Mouse (Mus musculus) left cerebral cortex, adult 2 months (tissue): ENCODE data around the gene Cdc14a. TPM values are rescaled to one million over a fixed set of nuclear protein-coding genes. Genes with fewer than 3 reads are reported as not detected.
"Not testable (repeated sequence)": the region's sequence is repeated elsewhere in the genome, so short reads cannot be mapped to it uniquely, and the experiment has no call there.

ENCODE experiments used
- DNase-seq, 2 experiments: peaks; one replicate each; pipeline ENCODE4 v3.0.0; 2021 to 2022; ENCODE audit warnings: low spot score in 2 of 2, mixed read lengths in 1 of 2; ENCODE audit errors: extremely low spot score in 1 of 2
- H3K27ac ChIP-seq: fragments of 200-600 bp; 2 replicates; pipeline ENCODE4 v1.8.1; 2022
- H3K4me3 ChIP-seq: fragments of 200-600 bp; 2 replicates; pipeline ENCODE4 v1.8.1; 2022
- CTCF ChIP-seq: fragments of 200-600 bp; IDR thresholded peaks from 2 replicates; pipeline ENCODE4 v1.8.1; 2022; ENCODE audit warnings: antibody characterized with exemption, mild to moderate bottlenecking, moderate library complexity
- intact Hi-C: fragments of 180-260 bp; cut with DNase I; formaldehyde crosslinking; loops from one replicate; pipeline ENCODE4 v1.15.1; 2025
- total RNA-seq, 2 experiments: library from RNA; stranded (reverse); gene quantifications; 2 replicates each; pipeline ENCODE4 v1.2.3; 2021

The Cdc14a gene
- total RNA-seq, 2 experiments from 2014 or later: 2.6 to 4.5 TPM

GRCm38 (mm10) chr3:116361101-116361500 is 62.7 kb downstream of the Cdc14a start:
- Histone ChIP-seq H3K4me3 (no peak overlapping the region), H3K27ac (no peak overlapping the region)
- TF ChIP-seq CTCF: no peak
- intact Hi-C loops: no loop called here
- DNase-seq: no peak

- DNase-seq: no peak
- TF ChIP-seq CTCF: no peak
- no peak overlapping the region for H3K4me3 ChIP-seq
- H3K27ac ChIP-seq: no peak overlapping the region
- intact Hi-C loops: no loop called here
Observed at GRCm38 (mm10) chr3:116357866-116358265, 66.0 kb downstream of the Cdc14a start.

- TF ChIP-seq CTCF: no peak
Observed at GRCm38 (mm10) chr3:116357180-116357579, 66.7 kb downstream of the Cdc14a start.

GRCm38 (mm10) chr3:116355026-116355788 is 68.6 kb downstream of the Cdc14a start:
- Histone ChIP-seq H3K27ac (no peak overlapping the region), H3K4me3 (no peak overlapping the region)
- TF ChIP-seq CTCF: no peak
- DNase-seq: peak in 1 of 2 experiments; percentile 24
- intact Hi-C loops: no loop called here

More at GRCm38 (mm10) chr3:116357180-116357579, 66.7 kb downstream of the Cdc14a start:
- DNase-seq: no peak
- no peak overlapping the region for H3K27ac ChIP-seq
- no peak overlapping the region for H3K4me3 ChIP-seq
- intact Hi-C loops: no loop called here

- TF ChIP-seq CTCF: no peak
- Histone ChIP-seq H3K4me3 (no peak overlapping the region), H3K27ac (no peak overlapping the region)
- intact Hi-C loops: no loop called here
- DNase-seq: no peak
Observed at GRCm38 (mm10) chr3:116352486-116352885, 71.3 kb downstream of the Cdc14a start.

- intact Hi-C loops: no loop called here
- no peak for TF ChIP-seq CTCF
- Histone ChIP-seq H3K4me3 (no peak overlapping the region), H3K27ac (no peak overlapping the region)
- DNase-seq: no peak
Observed at GRCm38 (mm10) chr3:116350389-116350967, 73.4 kb downstream of the Cdc14a start.

- H3K27ac ChIP-seq, H3K4me3 ChIP-seq, intact Hi-C loops, DNase-seq: not testable (repeated sequence)
Observed at GRCm38 (mm10) chr3:116347571-116347970, 76.3 kb downstream of the Cdc14a start.

- intact Hi-C loops: no loop called here
- no peak for TF ChIP-seq CTCF
- no peak overlapping the region for H3K27ac ChIP-seq
- H3K4me3 ChIP-seq: no peak overlapping the region
- no peak for DNase-seq
Observed at GRCm38 (mm10) chr3:116345245-116345644, 78.6 kb downstream of the Cdc14a start.

- intact Hi-C loops: no loop called here
- no peak overlapping the region for H3K4me3 ChIP-seq
- no peak overlapping the region for H3K27ac ChIP-seq
- no peak for DNase-seq
- no peak for TF ChIP-seq CTCF
Observed at GRCm38 (mm10) chr3:116342251-116342650, 81.6 kb downstream of the Cdc14a start.

- peak; percentile 92 for TF ChIP-seq CTCF
- peak overlapping the region; percentile 28; the same call in 1 of the 2 replicates for H3K4me3 ChIP-seq
- peak; percentile 65 to 70 for DNase-seq
- H3K27ac ChIP-seq: no peak overlapping the region
- intact Hi-C loops: no loop called here
Observed at GRCm38 (mm10) chr3:116340950-116341624, 82.7 kb downstream of the Cdc14a start.

- no peak overlapping the region for H3K27ac ChIP-seq
- no peak for TF ChIP-seq CTCF
- no peak overlapping the region for H3K4me3 ChIP-seq
- intact Hi-C loops: no loop called here
- DNase-seq: no peak
Observed at GRCm38 (mm10) chr3:116340281-116340680, 83.6 kb downstream of the Cdc14a start.

GRCm38 (mm10) chr3:116338616-116339015 is 85.2 kb downstream of the Cdc14a start:
- intact Hi-C loops: loop anchor here (5.0 kb wide), 2 partner anchors 84 to 489 kb away; partner anchors contain the start of gene Cdc14a
- DNase-seq: no peak
- H3K4me3 ChIP-seq: no peak overlapping the region
- TF ChIP-seq CTCF: no peak
- no peak overlapping the region for H3K27ac ChIP-seq
